Mouse (Mus musculus): ENCODE data around the gene Irf3. TPM values are rescaled to one million over a fixed set of nuclear protein-coding genes. Genes with fewer than 3 reads are reported as not detected.

Irf3 gene
- total RNA-seq, 2 experiments from 2014 or later = 128 to 131 TPM

- no peak for DNase-seq (ENCODE audit: low spot score in 2 of 2)
These were observed 23.9 kb upstream of the Irf3 start for GRCm38 (mm10) chr7:44973415-44974130.

DNA sequence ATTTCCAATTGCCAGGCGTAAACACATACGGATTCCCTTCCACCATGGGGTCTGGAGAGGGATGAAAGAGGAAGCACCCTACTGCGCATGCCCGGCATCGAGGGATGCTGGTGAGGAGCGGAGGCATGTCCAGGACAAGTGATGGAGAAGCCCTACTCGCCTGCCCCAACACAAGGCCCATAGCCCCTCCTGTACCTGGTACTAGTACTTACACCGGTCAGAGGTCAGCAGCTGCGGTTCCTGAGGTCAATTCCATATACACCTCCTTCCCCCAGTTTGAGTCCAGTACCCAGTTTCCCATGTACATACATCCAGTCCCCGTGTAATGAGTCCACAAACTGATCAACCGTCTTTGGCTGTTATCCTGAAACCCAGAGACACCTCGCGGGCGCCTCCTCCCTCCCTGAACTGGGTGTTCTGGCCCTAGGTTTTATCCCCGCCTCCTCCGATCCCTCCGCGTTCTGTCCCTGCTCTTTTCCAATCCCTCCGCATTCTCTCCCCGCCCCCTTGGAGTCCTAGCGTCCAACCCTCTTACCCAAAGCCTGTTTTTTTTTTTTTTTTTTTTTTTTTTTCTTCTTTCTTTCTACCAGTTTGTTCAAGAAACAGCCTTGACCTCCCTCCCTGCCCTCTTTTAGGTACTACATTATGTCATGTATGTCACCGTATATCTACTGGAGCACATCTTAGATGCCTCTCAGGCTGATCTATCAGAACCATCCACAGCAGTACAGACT is 22.9 kb upstream of the Irf3 start, which contains the start of gene Cpt1c:
Cpt1c (minus strand) TSS at position 469 of the 734 bp plus-strand sequence.
- DNase-seq (ENCODE audit: low spot score in 2 of 2) = peak; percentile 62 to 69

GRCm38 (mm10) chr7:44975117-44975419 is 22.4 kb upstream of the Irf3 start:
- DNase-seq (ENCODE audit: low spot score in 2 of 2) = no peak

DNA sequence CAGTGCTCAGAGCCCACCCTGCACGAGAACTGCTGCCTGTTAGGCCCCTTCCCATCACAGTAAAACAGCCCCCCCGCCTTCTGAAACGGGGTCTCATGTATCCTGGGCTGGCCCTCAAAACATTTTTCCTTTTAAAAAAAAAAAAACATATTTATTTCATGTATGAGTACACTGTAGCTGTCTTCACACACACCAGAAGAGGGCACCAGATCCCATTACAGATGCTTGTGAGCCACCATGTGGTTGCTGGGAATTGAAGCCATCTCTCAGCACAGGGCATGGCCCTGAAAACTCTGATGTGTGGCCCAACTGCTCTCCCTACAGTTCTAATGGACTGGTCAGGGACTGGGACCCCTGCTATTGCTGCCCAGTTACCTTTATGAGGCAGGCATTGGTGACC is 19.1 kb upstream of the Irf3 start:
- DNase-seq (ENCODE audit: low spot score in 2 of 2) = no peak

DNA sequence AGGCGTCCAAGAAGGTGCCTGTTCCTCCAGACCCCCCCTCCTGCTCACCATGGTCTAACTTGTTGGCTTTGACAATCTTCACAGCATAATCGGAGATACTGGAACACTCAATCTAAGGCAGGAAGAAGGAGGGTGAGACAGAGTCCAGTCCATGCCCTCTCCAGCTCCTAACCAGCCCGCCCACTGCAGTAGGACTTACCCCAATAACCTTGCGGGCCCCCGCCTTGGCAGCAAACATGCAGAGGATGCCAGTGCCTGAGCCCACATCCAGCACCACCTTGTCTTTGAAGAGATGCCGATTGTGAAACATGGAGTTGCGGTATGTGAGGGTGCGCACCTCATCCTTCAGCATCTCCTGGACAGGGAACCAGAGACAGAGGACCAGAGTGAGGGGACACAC is 15.9 kb upstream of the Irf3 start:
- DNase-seq (ENCODE audit: low spot score in 2 of 2) = no peak

DNA sequence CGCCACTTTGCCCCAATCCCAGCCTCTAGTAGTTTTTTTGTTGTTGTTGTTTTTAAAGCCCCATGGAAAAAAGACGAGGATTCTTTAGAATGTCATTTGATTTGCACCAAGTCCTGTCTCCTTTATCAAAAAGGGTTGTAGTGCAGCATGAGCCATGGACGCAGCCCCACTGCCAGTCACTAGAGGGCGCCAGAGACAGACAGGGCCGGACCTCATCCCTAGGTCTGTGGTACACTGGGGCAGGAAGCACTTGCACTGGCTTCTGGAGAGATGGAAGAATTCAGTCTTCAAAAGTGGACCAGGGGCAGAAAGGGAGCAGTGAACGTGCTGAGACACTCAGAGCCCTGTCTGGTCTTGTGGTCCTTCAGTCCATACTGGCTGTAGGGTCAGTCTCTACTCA is 14.4 kb upstream of the Irf3 start:
- DNase-seq (ENCODE audit: low spot score in 2 of 2) = peak; percentile 88 to 91

DNA sequence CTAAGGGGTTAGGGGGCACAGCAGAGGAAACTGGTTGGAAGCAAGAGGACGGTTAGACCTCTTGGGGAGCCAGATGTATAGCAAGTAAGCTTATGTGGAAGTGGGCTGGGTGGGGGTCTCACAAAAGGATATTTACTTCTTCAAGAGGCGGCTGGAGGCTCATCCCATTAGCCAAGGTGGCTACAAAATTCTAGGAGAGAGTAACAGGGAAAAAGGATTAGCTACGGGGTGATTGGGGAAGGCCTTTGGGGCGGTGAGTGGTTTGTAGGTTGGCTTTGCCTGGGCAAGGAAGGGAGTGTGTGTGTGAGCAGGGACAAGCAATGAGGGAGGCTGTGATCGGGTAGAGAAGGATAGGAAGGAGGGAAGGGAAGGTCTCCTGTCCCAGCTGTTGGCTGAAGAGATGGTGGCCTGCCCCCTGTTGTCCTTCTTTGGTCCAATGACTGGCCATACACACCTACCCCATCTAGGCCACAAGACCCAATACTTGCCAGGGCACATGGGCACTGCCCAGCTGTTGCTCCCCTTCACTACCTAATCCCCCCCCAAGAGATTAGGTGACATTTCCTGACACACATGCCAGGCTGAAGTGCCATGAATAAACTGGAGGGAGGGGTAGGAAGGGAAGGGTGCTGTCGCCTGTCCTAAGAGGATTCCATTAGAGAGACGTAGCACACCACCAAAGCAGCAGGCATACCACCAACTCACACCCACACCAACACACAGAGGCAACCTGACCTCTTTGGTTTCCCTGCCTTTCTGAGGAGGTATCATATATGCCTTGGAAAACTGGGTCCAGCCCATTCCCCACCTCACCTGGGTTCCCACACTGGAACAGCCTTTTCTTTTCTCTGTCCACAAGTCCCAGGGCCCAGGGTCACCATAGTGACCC is 13.3 kb upstream of the Irf3 start:
- no peak for DNase-seq (ENCODE audit: low spot score in 2 of 2)

DNA sequence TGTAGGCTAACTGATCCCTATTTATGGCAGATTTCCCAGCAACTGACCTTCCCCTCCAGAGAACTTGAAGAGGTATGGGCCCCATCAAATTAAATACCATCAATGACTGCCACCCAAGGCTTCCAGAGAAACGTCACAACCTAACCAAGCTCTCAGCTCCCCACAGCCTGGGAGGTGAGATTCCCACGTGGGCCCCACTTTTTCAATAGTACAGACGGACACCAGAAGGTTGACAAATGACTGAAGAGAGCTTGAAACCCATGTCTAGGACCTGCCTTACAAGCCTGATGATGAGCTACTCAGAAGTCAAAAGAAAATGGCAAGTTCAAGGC is 12.6 kb upstream of the Irf3 start:
- no peak for DNase-seq (ENCODE audit: low spot score in 2 of 2)

GRCm38 (mm10) chr7:44985595-44986191 is 11.8 kb upstream of the Irf3 start:
- DNase-seq (ENCODE audit: low spot score in 2 of 2) = peak in 1 of 2 experiments; percentile 64

GRCm38 (mm10) chr7:44986192-44986878 is 11.1 kb upstream of the Irf3 start, which contains the start of gene Prmt1:
Prmt1 (minus strand) TSS chr7:44986568.
- peak; percentile 85 to 96 for DNase-seq (ENCODE audit: low spot score in 2 of 2)

DNA sequence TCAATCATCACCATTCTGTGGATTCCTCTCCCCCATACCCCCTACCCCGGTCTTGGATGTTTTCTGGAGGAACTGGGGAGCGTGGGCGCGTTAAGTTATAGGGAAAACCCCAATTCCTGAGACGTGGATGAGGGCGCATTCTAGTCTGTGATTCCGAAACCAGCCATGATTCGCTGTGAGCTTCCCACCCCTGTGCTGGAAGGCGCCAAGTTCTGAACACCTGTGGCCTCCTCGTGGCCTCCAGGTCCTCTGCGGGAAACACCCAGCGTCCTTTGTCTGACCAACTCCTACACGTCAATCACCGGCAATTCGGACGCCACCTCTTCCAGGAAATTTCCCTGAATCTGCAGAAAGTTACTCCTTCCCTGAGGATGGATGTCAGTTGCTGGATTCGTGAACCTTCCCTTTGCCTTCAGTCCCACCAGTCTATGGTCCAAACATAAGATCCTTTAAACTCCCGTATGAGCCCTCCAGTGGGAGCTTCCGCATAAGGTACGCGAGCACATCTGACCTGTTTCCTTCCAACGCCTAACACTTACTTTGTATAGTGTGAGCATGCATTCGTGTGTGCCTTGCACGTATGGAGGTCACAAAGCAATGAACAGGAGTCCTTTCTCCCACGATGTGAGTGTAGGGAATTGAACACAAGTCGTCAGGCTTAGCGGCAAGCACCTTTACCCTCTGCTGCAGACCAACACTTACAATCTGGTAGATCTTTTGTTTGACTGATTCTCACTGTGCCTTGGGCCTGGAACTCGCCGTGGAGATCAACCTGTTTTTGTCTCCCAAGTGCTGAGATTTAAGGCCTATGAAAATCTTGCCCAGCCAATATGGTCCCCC is 10.3 kb upstream of the Irf3 start:
- no peak for DNase-seq (ENCODE audit: low spot score in 2 of 2)

DNA sequence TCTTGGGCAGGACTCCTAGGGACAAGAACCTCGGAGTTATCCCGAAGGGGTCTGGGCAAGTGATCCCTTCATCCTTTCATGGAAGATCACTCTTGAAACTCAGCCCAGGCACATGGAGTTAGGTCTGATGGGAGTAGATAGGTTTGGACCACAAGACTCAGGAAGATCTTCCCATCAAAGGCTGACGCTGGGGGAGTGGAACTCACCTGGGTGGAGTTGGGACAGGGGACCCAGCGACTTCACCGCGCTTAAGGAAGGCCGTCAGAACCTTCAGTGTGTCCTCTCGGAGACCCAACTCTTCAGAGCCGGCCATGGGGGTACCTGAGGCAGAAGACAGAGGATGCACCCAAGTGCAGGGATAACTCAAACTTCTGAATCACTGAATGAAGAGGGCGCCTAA is 776 bp upstream of the Irf3 start:
- DNase-seq (ENCODE audit: low spot score in 2 of 2) = no peak

GRCm38 (mm10) chr7:44997940-44998428 is 536 bp downstream of the Irf3 start:
- DNase-seq (ENCODE audit: low spot score in 2 of 2) = no peak

DNA sequence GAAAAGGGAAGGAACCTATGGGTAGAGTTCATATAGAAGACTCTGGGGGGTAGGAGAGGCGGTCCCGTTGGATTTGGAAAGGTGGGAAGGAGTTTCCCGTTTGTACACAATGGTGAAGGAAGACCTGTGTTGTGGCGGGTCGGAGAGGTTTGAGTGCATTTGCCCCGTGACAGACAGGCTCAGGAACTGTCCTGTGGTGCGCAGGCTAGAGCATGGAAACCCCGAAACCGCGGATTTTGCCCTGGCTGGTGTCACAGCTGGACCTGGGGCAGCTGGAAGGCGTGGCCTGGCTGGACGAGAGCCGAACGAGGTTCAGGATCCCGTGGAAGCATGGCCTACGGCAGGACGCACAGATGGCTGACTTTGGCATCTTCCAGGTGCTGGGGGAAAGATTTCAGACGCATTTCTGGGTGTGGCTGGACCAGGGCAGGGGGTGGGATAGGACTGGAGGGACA is 1.1 kb downstream of the Irf3 start, which contains the start of gene Bcl2l12:
Bcl2l12 (minus strand) TSS at position 212 of the 455 bp plus-strand sequence.
- peak in 1 of 2 experiments; percentile 60 for DNase-seq (ENCODE audit: low spot score in 2 of 2)

- DNase-seq (ENCODE audit: low spot score in 2 of 2) = no peak
These were observed 2.3 kb downstream of the Irf3 start for GRCm38 (mm10) chr7:44999753-45000152.

- DNase-seq (ENCODE audit: low spot score in 2 of 2) = no peak
These were observed 3.2 kb downstream of the Irf3 start for GRCm38 (mm10) chr7:45000539-45001114.

DNA sequence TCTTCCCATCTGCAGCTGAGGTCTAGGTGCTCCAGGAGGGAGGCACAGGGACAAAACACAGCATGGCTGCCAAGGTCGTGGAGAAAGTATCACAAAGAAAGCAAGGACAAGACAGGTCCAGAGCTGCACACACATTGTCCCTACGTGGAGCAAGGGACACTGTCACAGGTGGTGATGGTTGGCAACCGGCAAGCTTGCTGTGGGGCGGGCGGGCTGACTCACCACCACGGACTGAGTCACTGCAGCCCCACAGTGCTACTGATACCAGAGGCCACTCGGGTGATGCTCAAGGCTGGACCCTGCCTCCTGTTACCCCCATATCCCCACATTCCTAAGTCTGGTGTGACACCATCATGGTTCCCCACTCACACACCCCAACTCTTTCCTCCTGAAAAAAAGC is 5.0 kb downstream of the Irf3 start:
- no peak for DNase-seq (ENCODE audit: low spot score in 2 of 2)

- no peak for DNase-seq (ENCODE audit: low spot score in 2 of 2)
These were observed 7.1 kb downstream of the Irf3 start for GRCm38 (mm10) chr7:45004546-45004945.

Data from adrenal gland, adult 18-20 months (tissue).